Mouse (Mus musculus) testis, postnatal 14 days (tissue): ENCODE measurements around the gene CK137956.

Source experiments
- DNase-seq: peaks from one replicate; pipeline ENCODE4 v3.0.0; 2021; ENCODE audit warnings: low spot score

Gene CK137956

DNA sequence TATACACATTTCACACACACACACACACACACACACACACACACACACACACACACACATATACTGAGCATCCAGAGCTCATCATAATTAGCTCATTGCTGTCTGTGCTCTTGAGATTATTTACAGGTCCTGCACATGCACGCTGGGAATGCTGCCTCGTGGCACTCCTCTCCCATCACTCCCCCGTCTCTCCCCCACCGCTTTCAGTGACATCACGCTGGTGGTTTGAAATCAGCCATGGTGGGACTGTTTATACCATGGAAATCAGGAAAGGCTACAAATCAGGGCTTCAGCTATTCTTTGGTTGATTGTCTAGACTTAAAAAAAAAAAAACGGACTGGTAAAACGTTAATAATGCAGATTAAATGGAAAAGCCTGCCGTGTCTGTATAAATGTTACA lies 63.6 kb downstream of the CK137956 start:
- no peak for DNase-seq

DNA sequence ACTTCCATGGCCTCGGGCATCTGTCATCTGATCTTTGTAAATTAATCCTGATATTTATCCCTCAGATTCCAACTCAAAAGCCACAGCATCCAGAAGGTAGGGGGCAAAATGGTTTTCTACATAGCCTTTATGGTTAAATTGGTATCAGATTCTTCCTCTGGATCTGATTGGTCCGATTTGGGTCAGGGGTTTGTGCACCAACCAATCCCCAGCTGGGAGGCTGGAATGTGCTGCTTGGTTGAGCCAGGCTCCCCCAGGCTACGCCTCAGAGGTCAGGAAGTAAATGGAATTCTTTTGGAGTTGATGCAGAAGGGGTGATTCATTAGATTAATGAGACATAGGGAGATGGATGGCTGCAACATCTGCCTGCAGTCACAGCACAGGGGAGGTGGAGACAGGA lies 66.8 kb downstream of the CK137956 start:
- no peak for DNase-seq

DNA sequence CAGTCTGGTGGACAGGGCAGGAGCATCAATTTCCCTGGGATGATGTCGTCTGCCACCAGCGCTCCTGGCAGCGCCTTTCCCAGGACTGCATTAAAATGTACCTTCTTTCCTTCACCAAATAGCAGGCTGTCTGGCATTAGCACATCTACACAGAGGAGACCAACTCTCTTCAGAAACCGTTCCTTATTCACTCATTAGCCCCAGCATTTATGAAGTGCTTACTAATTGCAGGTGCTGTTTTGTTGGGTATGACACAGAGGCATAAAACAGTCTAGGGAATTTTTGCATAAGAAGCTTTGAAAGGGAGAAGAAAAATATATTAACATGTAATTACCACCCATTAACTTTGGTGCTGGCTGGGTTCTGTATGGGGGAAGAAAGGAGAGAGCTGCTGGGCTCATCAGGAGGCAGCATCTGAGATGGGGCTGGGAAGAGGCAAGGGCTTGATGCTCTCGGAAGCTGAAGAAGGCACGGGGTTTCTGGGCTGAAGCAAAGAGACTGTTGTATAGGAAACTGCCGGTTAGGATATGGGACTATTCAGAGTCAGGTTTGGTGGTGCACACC lies 69.8 kb downstream of the CK137956 start:
- no peak for DNase-seq

DNA sequence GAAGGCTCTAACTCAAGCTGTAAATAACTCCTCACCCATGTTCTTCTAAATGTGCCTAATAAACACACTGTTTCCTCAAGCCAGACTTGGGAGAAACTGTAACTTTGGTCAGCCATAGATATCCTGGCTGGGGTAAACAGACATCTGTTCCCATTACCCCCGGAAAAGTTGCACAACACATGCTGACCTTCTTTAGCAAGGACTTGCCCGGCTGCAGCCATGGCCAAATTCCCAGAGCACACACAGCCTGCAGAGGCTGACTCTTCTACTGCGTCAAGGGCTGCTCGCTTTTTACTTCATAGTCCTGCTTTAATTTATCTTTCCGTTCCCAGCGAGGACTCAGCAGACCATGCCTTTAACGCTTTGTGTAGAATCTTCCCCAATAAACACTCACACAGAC lies 81.7 kb downstream of the CK137956 start:
- DNase-seq: no peak

GRCm38 (mm10) chr4:127878966-127879365 lies 91.8 kb downstream of the CK137956 start:
- DNase-seq: no peak
